Mouse (Mus musculus): ENCODE results near the gene Limd1. TPM values are rescaled to one million over a fixed set of nuclear protein-coding genes. Genes with fewer than 3 reads are reported as not detected.
"Not testable (repeated sequence)": the region's sequence is repeated elsewhere in the genome, so short reads cannot be mapped to it uniquely, and the experiment has no call there.

Gene Limd1
- 53.3 and 53.7 TPM in 2 replicates for polyA plus RNA-seq (2015; fragmentation: Nextera tagmentation; extraction: Ambion mirVana)

- no peaks in the 10 kb centered on the region for H3K27me3 ChIP-seq
- peak within 1 kb of the TSS; percentile 87 for H3K27ac ChIP-seq
- ATAC-seq (ENCODE audit: insufficient number of reproducible peaks, low FRiP score, low TSS enrichment, low read depth) = peak; percentile 81
- H3K4me1 ChIP-seq = peaks cover 50% of the 10 kb centered on the region
- no peaks in the 10 kb centered on the region for H3K9me3 ChIP-seq
- under 1% methylated on average over 43 of the region's 57 CpGs for WGBS
- H3K36me3 ChIP-seq = 0 out of 2 replicates have a peak, but pooled peaks cover 4% of the 10 kb centered on the region
- H3K4me3 ChIP-seq = peak within 1 kb of the TSS; percentile 74
- peak within 1 kb of the TSS; percentile 72 for H3K9ac ChIP-seq
- peak within 1 kb of the TSS; percentile 77 for H3K4me2 ChIP-seq
These were observed at the start of gene Limd1 for GRCm38 (mm10) chr9:123478586-123479195. Gene Limd1, plus strand, starts transcription at chr9:123478706.

- ATAC-seq (ENCODE audit: insufficient number of reproducible peaks, low FRiP score, low TSS enrichment, low read depth) = no peak
- H3K27ac ChIP-seq = no peak overlapping the region
- H3K9ac ChIP-seq = no peak overlapping the region
- H3K4me2 ChIP-seq = no peak overlapping the region
- no peak overlapping the region for H3K4me3 ChIP-seq
- H3K4me1 ChIP-seq = no peaks in the 10 kb centered on the region
- WGBS = 75% methylated on average over 4 of the region's 4 CpGs
- H3K27me3 ChIP-seq = no peaks in the 10 kb centered on the region
- H3K36me3 ChIP-seq = peaks cover 11% of the 10 kb centered on the region
- H3K9me3 ChIP-seq = no peaks in the 10 kb centered on the region
These were observed 48.6 kb upstream of the Limd1 start for GRCm38 (mm10) chr9:123429863-123430262.

- no peaks in the 10 kb centered on the region for H3K9me3 ChIP-seq
- ATAC-seq (ENCODE audit: insufficient number of reproducible peaks, low FRiP score, low TSS enrichment, low read depth) = no peak
These were observed 47.5 kb upstream of the Limd1 start for GRCm38 (mm10) chr9:123430973-123431372.

GRCm38 (mm10) chr9:123438223-123438622 lies 40.3 kb upstream of the Limd1 start:
- Histone ChIP-seq H3K36me3 (peaks cover 42% of the 10 kb centered on the region), H3K4me1 (peaks cover 4% of the 10 kb centered on the region; the same call in 1 of the 2 replicates), H3K4me2 (no peak overlapping the region), H3K27me3 (no peaks in the 10 kb centered on the region), H3K9me3 (no peaks in the 10 kb centered on the region), H3K9ac (no peak overlapping the region), H3K27ac (no peak overlapping the region), H3K4me3 (no peak overlapping the region)
- WGBS = 84% methylated on average over 2 of the region's 2 CpGs
- ATAC-seq (ENCODE audit: insufficient number of reproducible peaks, low FRiP score, low TSS enrichment, low read depth) = no peak

More at GRCm38 (mm10) chr9:123430973-123431372, 47.5 kb upstream of the Limd1 start:
- H3K4me1 ChIP-seq = no peaks in the 10 kb centered on the region
- no peak overlapping the region for H3K27ac ChIP-seq
- no peaks in the 10 kb centered on the region for H3K27me3 ChIP-seq
- no peak overlapping the region for H3K4me2 ChIP-seq
- H3K4me3 ChIP-seq = no peak overlapping the region
- H3K9ac ChIP-seq = no peak overlapping the region
- peaks cover 13% of the 10 kb centered on the region for H3K36me3 ChIP-seq

- H3K27ac ChIP-seq = peak overlapping the region; percentile 57; the same call in 1 of the 2 replicates
- no peak for ATAC-seq (ENCODE audit: insufficient number of reproducible peaks, low FRiP score, low TSS enrichment, low read depth)
- H3K4me3 ChIP-seq = no peak overlapping the region
- H3K4me1 ChIP-seq = peaks cover 4% of the 10 kb centered on the region; the same call in 1 of the 2 replicates
- H3K36me3 ChIP-seq = peaks cover 45% of the 10 kb centered on the region
- WGBS = 52% methylated on average over 5 of the region's 5 CpGs
- H3K9me3 ChIP-seq = no peaks in the 10 kb centered on the region
- no peak overlapping the region for H3K4me2 ChIP-seq
- no peaks in the 10 kb centered on the region for H3K27me3 ChIP-seq
- H3K9ac ChIP-seq = no peak overlapping the region
These were observed 38.1 kb upstream of the Limd1 start for GRCm38 (mm10) chr9:123440230-123441058.

- not testable (repeated sequence) for H3K9me3 ChIP-seq; H3K4me3 ChIP-seq; H3K9ac ChIP-seq; H3K4me1 ChIP-seq; H3K27me3 ChIP-seq; ATAC-seq (ENCODE audit: insufficient number of reproducible peaks, low FRiP score, low TSS enrichment, low read depth); H3K27ac ChIP-seq; H3K4me2 ChIP-seq
- H3K36me3 ChIP-seq = peaks cover 15% of the 10 kb centered on the region; the same call in 1 of the 2 replicates
- WGBS = 93% methylated on average over 3 of the region's 3 CpGs
These were observed 31.4 kb upstream of the Limd1 start for GRCm38 (mm10) chr9:123447101-123447500.

GRCm38 (mm10) chr9:123448594-123448993 lies 29.9 kb upstream of the Limd1 start:
- H3K4me3 ChIP-seq = no peak overlapping the region
- no peaks in the 10 kb centered on the region for H3K27me3 ChIP-seq
- no peaks in the 10 kb centered on the region for H3K9me3 ChIP-seq
- no peak overlapping the region for H3K4me2 ChIP-seq
- no peak for ATAC-seq (ENCODE audit: insufficient number of reproducible peaks, low FRiP score, low TSS enrichment, low read depth)
- H3K4me1 ChIP-seq = no peaks in the 10 kb centered on the region
- peaks cover 7% of the 10 kb centered on the region; the same call in 1 of the 2 replicates for H3K36me3 ChIP-seq
- no peak overlapping the region for H3K27ac ChIP-seq
- no peak overlapping the region for H3K9ac ChIP-seq

GRCm38 (mm10) chr9:123450174-123450573 lies 28.3 kb upstream of the Limd1 start:
- Histone ChIP-seq H3K27me3 (no peaks in the 10 kb centered on the region), H3K9me3 (no peaks in the 10 kb centered on the region), H3K4me1 (no peaks in the 10 kb centered on the region), H3K4me2 (no peak overlapping the region), H3K36me3 (peaks cover 16% of the 10 kb centered on the region), H3K4me3 (no peak overlapping the region), H3K27ac (no peak overlapping the region), H3K9ac (no peak overlapping the region)
- WGBS = 44% methylated on average over 2 of the region's 2 CpGs
- ATAC-seq (ENCODE audit: insufficient number of reproducible peaks, low FRiP score, low TSS enrichment, low read depth) = no peak

- Histone ChIP-seq H3K4me1 (no peaks in the 10 kb centered on the region), H3K4me2 (no peak overlapping the region), H3K9me3 (no peaks in the 10 kb centered on the region), H3K4me3 (no peak overlapping the region), H3K27ac (no peak overlapping the region), H3K36me3 (peaks cover 12% of the 10 kb centered on the region), H3K27me3 (no peaks in the 10 kb centered on the region), H3K9ac (no peak overlapping the region)
- ATAC-seq (ENCODE audit: insufficient number of reproducible peaks, low FRiP score, low TSS enrichment, low read depth) = no peak
- 56% methylated on average over 3 of the region's 3 CpGs for WGBS
These were observed 26.7 kb upstream of the Limd1 start for GRCm38 (mm10) chr9:123451772-123452171.

GRCm38 (mm10) chr9:123456634-123457602 lies 21.6 kb upstream of the Limd1 start:
- Histone ChIP-seq H3K27me3 (no peaks in the 10 kb centered on the region), H3K9ac (no peak overlapping the region), H3K27ac (peak overlapping the region; percentile 64), H3K4me1 (peaks cover 6% of the 10 kb centered on the region), H3K36me3 (peaks cover 21% of the 10 kb centered on the region), H3K4me2 (no peak overlapping the region), H3K9me3 (peaks cover 3% of the 10 kb centered on the region), H3K4me3 (no peak overlapping the region)
- no peak for ATAC-seq (ENCODE audit: insufficient number of reproducible peaks, low FRiP score, low TSS enrichment, low read depth)
- WGBS = 52% methylated on average over 9 of the region's 9 CpGs

- Histone ChIP-seq H3K36me3 (peaks cover 23% of the 10 kb centered on the region), H3K4me2 (no peak overlapping the region), H3K4me3 (no peak overlapping the region), H3K27me3 (no peaks in the 10 kb centered on the region), H3K9me3 (peaks cover 4% of the 10 kb centered on the region), H3K4me1 (peaks cover 6% of the 10 kb centered on the region), H3K9ac (no peak overlapping the region), H3K27ac (peak overlapping the region; percentile 64)
- ATAC-seq (ENCODE audit: insufficient number of reproducible peaks, low FRiP score, low TSS enrichment, low read depth) = no peak
- 53% methylated on average over 2 of the region's 2 CpGs for WGBS
These were observed 20.9 kb upstream of the Limd1 start for GRCm38 (mm10) chr9:123457603-123458002.
